Mouse (Mus musculus): Measurements from ENCODE around the gene Ptpn4.

GRCm38 (mm10) chr1:119794342-119794741 lies 43.1 kb downstream of the Ptpn4 start:
- no peak for TF ChIP-seq CTCF (IDR thresholded peaks at IDR 0.05; ENCODE audit: borderline replicate concordance, control insufficient read depth, extremely low read depth, insufficient read depth, low read length, poor library complexity)
- no peak for TF ChIP-seq POLR2A (IDR thresholded peaks at IDR 0.05; ENCODE audit: control insufficient read depth, extremely low read depth, insufficient read depth, low read length, poor library complexity)

Data from thymus, adult 2 months (tissue).